In genomic region chr3:84594894-84595676, GRCm38 (mm10) we compare ENCODE assay signal across 8 mouse cellular contexts. TPM values are rescaled to one million over a fixed set of nuclear protein-coding genes. Genes with fewer than 3 reads are reported as not detected.
DNase-seq lines count a peak whose midpoint lies in the region; ATAC-seq and TF ChIP-seq lines count a peak whose summit lies in the region.

No protein-coding gene starts in this region.

- intact Hi-C loops in gastrocnemius, adult 2 months (cut with DNase I): no loop called here
- intact Hi-C loops in left cerebral cortex, postnatal 36 days (cut with DNase I): no loop called here

- TF ChIP-seq CTCF in gastrocnemius, adult 2 months (IDR thresholded peaks at IDR 0.05): no peak

- H3K36me3 ChIP-seq in forebrain, embryonic 16.5 days (ENCODE audit: control insufficient read depth, insufficient read depth): no peaks in the 10 kb centered on the region
- H3K36me3 ChIP-seq in neural tube, embryonic 12.5 days: no peaks in the 10 kb centered on the region

- WGBS in forebrain, embryonic 16.5 days: 13% methylated on average over 23 of the region's 23 CpGs
- WGBS in neural tube, embryonic 12.5 days: 7% methylated on average over 23 of the region's 23 CpGs

- peaks cover 15% of the 10 kb centered on the region for H3K4me1 ChIP-seq in forebrain, embryonic 16.5 days (replicated peaks; ENCODE audit: control insufficient read depth, insufficient read depth, low read length)
- peaks cover 7% of the 10 kb centered on the region; the same call in 1 of the 2 replicates for H3K4me1 ChIP-seq in neural tube, embryonic 12.5 days

- DNase-seq in gastrocnemius, adult 2 months: no peak
- DNase-seq in gastrocnemius, adult 8-10 months (ENCODE audit: low spot score in 2 of 2): no peak
- peak; percentile 42 for DNase-seq in ES-CJ7 (ENCODE audit: low read depth, low spot score)
- DNase-seq in left cerebral cortex, postnatal 36 days (ENCODE audit: low spot score in 2 of 2): peak; percentile 38 to 45
- DNase-seq in yolk sac, embryonic 10.5 days (ENCODE audit: low spot score): no peak
- no peak for DNase-seq in MN1 (ENCODE audit: low spot score)

- peak; percentile 78 for ATAC-seq in forebrain, embryonic 16.5 days
- no peak for ATAC-seq in neural tube, embryonic 12.5 days (ENCODE audit: low FRiP score, low read depth)

- H3K4me2 ChIP-seq in forebrain, embryonic 16.5 days (ENCODE audit: low read length): peak overlapping the region; percentile 50
- peak overlapping the region; percentile 50 for H3K4me2 ChIP-seq in neural tube, embryonic 12.5 days (replicated peaks)

- no peak overlapping the region for H3K9ac ChIP-seq in forebrain, embryonic 16.5 days (replicated peaks; ENCODE audit: low read depth, low read length)
- H3K9ac ChIP-seq in neural tube, embryonic 12.5 days: 0 out of 2 replicates have a peak overlapping the region, but pooled peaks have one; percentile 17

- peak overlapping the region; percentile 10; the same call in 1 of the 2 replicates for H3K27ac ChIP-seq in gastrocnemius, adult 2 months
- peak overlapping the region; percentile 28 for H3K27ac ChIP-seq in forebrain, embryonic 16.5 days (ENCODE audit: low read length)
- no peak overlapping the region for H3K27ac ChIP-seq in neural tube, embryonic 12.5 days

- peak overlapping the region; percentile 71 for H3K4me3 ChIP-seq in gastrocnemius, adult 2 months
- peak overlapping the region; percentile 15 for H3K4me3 ChIP-seq in forebrain, embryonic 16.5 days (replicated peaks; ENCODE audit: low read length)
- H3K4me3 ChIP-seq in neural tube, embryonic 12.5 days: no peak overlapping the region

- no peaks in the 10 kb centered on the region for H3K27me3 ChIP-seq in forebrain, embryonic 16.5 days (replicated peaks; ENCODE audit: control insufficient read depth, insufficient read depth, low read length)
- 0 out of 2 replicates have a peak, but pooled peaks cover 3% of the 10 kb centered on the region for H3K27me3 ChIP-seq in neural tube, embryonic 12.5 days (replicated peaks)

- no peaks in the 10 kb centered on the region for H3K9me3 ChIP-seq in forebrain, embryonic 16.5 days (ENCODE audit: control insufficient read depth, low read length)
- no peaks in the 10 kb centered on the region for H3K9me3 ChIP-seq in neural tube, embryonic 12.5 days

RNA-seq across cellular contexts. Expression of gene Tigd4, which starts 1.7 kb away (rescaled TPM):
- 10 to 100 TPM in 1 of 2 experiments, 1 to 10 TPM in 1; 6.0 to 18.3 TPM for total RNA-seq in gastrocnemius, adult 2 months (2021)
- total RNA-seq in gastrocnemius, adult 8-10 months (2022): 10 to 100 TPM in 1 of 4 experiments, 1 to 10 TPM in 3; 9.2 to 11.0 (median 9.7) TPM
- polyA plus RNA-seq in forebrain, embryonic 16.5 days (2015; fragmentation: Nextera tagmentation; extraction: Ambion mirVana): 0.06 TPM in 1 of 2 replicates, not detected in the other
- total RNA-seq in left cerebral cortex, postnatal 36 days (2021): under 1 TPM in 1 of 2 experiments, not detected in 1; 0.10 TPM
- polyA plus RNA-seq in neural tube, embryonic 12.5 days (2016; fragmentation: Nextera tagmentation; extraction: Ambion mirVana): 0.05 TPM in 2 replicates

RNA-seq across cellular contexts. Expression of gene Arfip1, which starts 12.7 kb away (rescaled TPM):
- total RNA-seq in gastrocnemius, adult 2 months (2021): 10 to 100 TPM in 1 of 2 experiments, 1 to 10 TPM in 1; 9.2 to 11.2 TPM
- total RNA-seq in gastrocnemius, adult 8-10 months (2022): 10 to 100 TPM in 1 of 4 experiments, 1 to 10 TPM in 3; 7.6 to 10.4 (median 9.1) TPM
- 24.9 and 30.2 TPM in 2 replicates for polyA plus RNA-seq in forebrain, embryonic 16.5 days (2015; fragmentation: Nextera tagmentation; extraction: Ambion mirVana)
- 10 to 100 TPM; 16.7 to 17.4 TPM for total RNA-seq in left cerebral cortex, postnatal 36 days (2021)
- 29.0 and 33.5 TPM in 2 replicates for polyA plus RNA-seq in neural tube, embryonic 12.5 days (2016; fragmentation: Nextera tagmentation; extraction: Ambion mirVana)

Comparison
In these comparisons a context has a peak if more than half of its experiments do, and no peak if none do; other contexts are left out.
1. DNase-seq: peak in ES-CJ7 (single experiment) and left cerebral cortex, postnatal 36 days (2 of 2); none in gastrocnemius, adult 2 months (single experiment), gastrocnemius, adult 8-10 months (0 of 2), yolk sac, embryonic 10.5 days (single experiment) and MN1 (single experiment).
2. RNA of gene Tigd4, which starts 1.7 kb away (total RNA-seq): 6.0 to 18.3 TPM in gastrocnemius, adult 2 months and 9.2 to 11.0 TPM in gastrocnemius, adult 8-10 months; 0.10 TPM in left cerebral cortex, postnatal 36 days; every median in the first group is over 4 times any median in the second.